19 mouse cellular contexts compared by ENCODE assay signal in genomic region chr6:51024756-51025155, GRCm38 (mm10).
DNase-seq lines count a peak whose midpoint lies in the region; ATAC-seq and TF ChIP-seq lines count a peak whose summit lies in the region.
"Had no signal": no experiment of that assay in that cellular context is flagged by ENCODE, and none has a peak within 500 bp of the region (broad histone marks: within the 10 kb centered on the region; RNA-seq: fewer than 3 reads in every experiment).

No protein-coding gene starts in this region.

- no peak for ATAC-seq in hindbrain, embryonic 12.5 days (ENCODE audit: low FRiP score)
- ATAC-seq: activated CD4-positive, CD25-positive, alpha-beta regulatory T cell, adult 4 months; forebrain, embryonic 15.5 days had no signal

- H3K27ac ChIP-seq in hindbrain, embryonic 10.5 days = peak overlapping the region; percentile 53; the same call in 1 of the 2 replicates
- no peak overlapping the region for H3K27ac ChIP-seq in hindbrain, embryonic 12.5 days
- H3K27ac ChIP-seq in liver, adult 2 months (replicated peaks; ENCODE audit: insufficient read depth, low read depth, low read length) = no peak overlapping the region
- H3K27ac ChIP-seq: forebrain, embryonic 15.5 days; layer of hippocampus, adult 2 months had no signal

- DNase-seq in hindbrain, embryonic 10.5 days (ENCODE audit: low spot score) = no peak
- DNase-seq in liver, adult 2 months (ENCODE audit: extremely low read depth, low read depth, low spot score) = peak; percentile 26
- DNase-seq in liver (no peak), adipocyte (ENCODE audit: low spot score) (peak; percentile 32)
- peak; percentile 50 to 61 for DNase-seq in kidney, postnatal 25 days
- DNase-seq in lung, adult 18-20 months = no peak
- no peak for DNase-seq in frontal cortex, postnatal 14 days (ENCODE audit: low spot score in 2 of 2)
- DNase-seq: cerebellum, adult 2 months; cerebellum, postnatal 36 days; gastrocnemius, postnatal 25 days; layer of hippocampus, postnatal 36 days; lung, adult 2 months; lung, postnatal 36 days; retina, postnatal 1 day; thymus, postnatal 14 days had no signal

- no peak for TF ChIP-seq POLR2A in liver, adult 2 months (IDR thresholded peaks at IDR 0.05; ENCODE audit: extremely low read depth, insufficient read depth, low read length)

- no peak for TF ChIP-seq CTCF in liver, adult 2 months (IDR thresholded peaks at IDR 0.05; ENCODE audit: low read depth, low read length)

- no peak overlapping the region for H3K4me2 ChIP-seq in hindbrain, embryonic 12.5 days (replicated peaks)
- H3K4me2 ChIP-seq: forebrain, embryonic 15.5 days had no signal

- no peaks in the 10 kb centered on the region for H3K9me3 ChIP-seq in hindbrain, embryonic 10.5 days
- no peaks in the 10 kb centered on the region for H3K9me3 ChIP-seq in hindbrain, embryonic 12.5 days (replicated peaks)
- H3K9me3 ChIP-seq: forebrain, embryonic 15.5 days had no signal

- no peaks in the 10 kb centered on the region for H3K79me2 ChIP-seq in liver, adult 2 months (ENCODE audit: control insufficient read depth, insufficient read depth, low read length)

- no peak overlapping the region for H3K9ac ChIP-seq in hindbrain, embryonic 12.5 days
- no peak overlapping the region for H3K9ac ChIP-seq in liver, adult 2 months (ENCODE audit: low read depth, low read length)
- H3K9ac ChIP-seq: forebrain, embryonic 15.5 days had no signal

- H3K4me1 ChIP-seq in hindbrain, embryonic 10.5 days (replicated peaks) = peaks cover 18% of the 10 kb centered on the region
- H3K4me1 ChIP-seq in hindbrain, embryonic 12.5 days = no peaks in the 10 kb centered on the region
- H3K4me1 ChIP-seq in liver, adult 2 months (ENCODE audit: control insufficient read depth, insufficient read depth, low read length) = no peaks in the 10 kb centered on the region
- H3K4me1 ChIP-seq: forebrain, embryonic 15.5 days had no signal

- no peak overlapping the region for H3K4me3 ChIP-seq in hindbrain, embryonic 10.5 days
- H3K4me3 ChIP-seq in hindbrain, embryonic 12.5 days = no peak overlapping the region
- H3K4me3 ChIP-seq in liver, adult 2 months (ENCODE audit: insufficient read depth, low read depth, low read length) = no peak overlapping the region
- H3K4me3 ChIP-seq: forebrain, embryonic 15.5 days; layer of hippocampus, adult 2 months had no signal

- WGBS in hindbrain, embryonic 10.5 days = 92% methylated on average over 3 of the region's 3 CpGs
- 80% methylated on average over 3 of the region's 3 CpGs for WGBS in hindbrain, embryonic 12.5 days
- WGBS in liver, adult 2 months = 64% methylated on average over 3 of the region's 3 CpGs

- no peaks in the 10 kb centered on the region for H3K36me3 ChIP-seq in hindbrain, embryonic 10.5 days
- no peaks in the 10 kb centered on the region for H3K36me3 ChIP-seq in hindbrain, embryonic 12.5 days
- H3K36me3 ChIP-seq in liver, adult 2 months (ENCODE audit: control insufficient read depth, insufficient read depth, low read length) = no peaks in the 10 kb centered on the region
- H3K36me3 ChIP-seq: forebrain, embryonic 15.5 days had no signal

- no peaks in the 10 kb centered on the region for H3K27me3 ChIP-seq in hindbrain, embryonic 10.5 days (ENCODE audit: insufficient read depth, poor library complexity, severe bottlenecking)
- H3K27me3 ChIP-seq in hindbrain, embryonic 12.5 days = 0 out of 2 replicates have a peak, but pooled peaks cover 3% of the 10 kb centered on the region
- no peaks in the 10 kb centered on the region for H3K27me3 ChIP-seq in liver, adult 2 months (ENCODE audit: control insufficient read depth, insufficient read depth, low read length)
- H3K27me3 ChIP-seq: forebrain, embryonic 15.5 days had no signal

Comparison
In these comparisons a context has a peak if more than half of its experiments do, and no peak if none do; other contexts are left out.
1. DNase-seq: peak in liver, adult 2 months (single experiment), adipocyte (single experiment) and kidney, postnatal 25 days (2 of 2); none in hindbrain, embryonic 10.5 days (single experiment), liver (single experiment), lung, adult 18-20 months (0 of 2) and frontal cortex, postnatal 14 days (0 of 2).